Mouse (Mus musculus) MEL (cell line): ENCODE results near the gene Cyp2j12. TPM values are rescaled to one million over a fixed set of nuclear protein-coding genes. Genes with fewer than 3 reads are reported as not detected.
"Not testable (repeated sequence)": the region's sequence is repeated elsewhere in the genome, so short reads cannot be mapped to it uniquely, and the experiment has no call there.

Experiments
- DNase-seq: peaks from one replicate; pipeline ENCODE4 v3.0.0; 2011; ENCODE audit warnings: low read depth, low spot score
- H3K27ac ChIP-seq: 2 replicates; pipeline ENCODE4 v1.5.1; 2012; ENCODE audit warnings: low read depth, mild to moderate bottlenecking, control low read depth, low read length, moderate library complexity; ENCODE audit not compliant: control insufficient read depth
- H3K27me3 ChIP-seq, 2 experiments: fragments of 150-350 bp in 1 of 2; sonication (generic) in 1 of 2; 2 replicates each; pipeline ENCODE4 v1.6.1; 2012; ENCODE audit warnings: low read length in 2 of 2, mild to moderate bottlenecking in 2 of 2, improper control_type of control experiment in 1 of 2, moderate library complexity in 1 of 2; ENCODE audit not compliant: insufficient read depth in 2 of 2, control insufficient read depth in 1 of 2
- H3K36me3 ChIP-seq, 2 experiments: 2 replicates each; pipeline ENCODE4 v1.6.1; 2012 to 2014; ENCODE audit warnings: low read length in 2 of 2, improper control_type of control experiment in 1 of 2, inconsistent platforms in 1 of 2, mild to moderate bottlenecking in 1 of 2; ENCODE audit not compliant: insufficient read depth in 2 of 2, control insufficient read depth in 1 of 2
- H3K4me1 ChIP-seq, 2 experiments: fragments of 150-350 bp in 1 of 2; sonication (generic) in 1 of 2; 2 replicates each; pipeline ENCODE4 v1.6.1; 2012; ENCODE audit warnings: low read length in 2 of 2, improper control_type of control experiment in 1 of 2, mild to moderate bottlenecking in 1 of 2; ENCODE audit not compliant: insufficient read depth in 2 of 2, control insufficient read depth in 1 of 2
- H3K4me3 ChIP-seq, 2 experiments: fragments of 150-350 bp in 1 of 2; sonication (generic) in 1 of 2; 2 replicates each; pipeline ENCODE4 v1.5.1; 2012; ENCODE audit warnings: low read depth in 2 of 2, low read length in 2 of 2, mild to moderate bottlenecking in 2 of 2, moderate library complexity in 2 of 2, control low read depth in 1 of 2, improper control_type of control experiment in 1 of 2; ENCODE audit not compliant: control insufficient read depth in 1 of 2, insufficient read depth in 1 of 2
- H3K79me2 ChIP-seq: 2 replicates; pipeline ENCODE4 v1.6.1; 2012; ENCODE audit warnings: mild to moderate bottlenecking, low read length, moderate library complexity; ENCODE audit not compliant: control insufficient read depth, poor library complexity, insufficient read depth
- H3K9ac ChIP-seq: 2 replicates; pipeline ENCODE4 v1.6.1; 2012; ENCODE audit warnings: low read depth, mild to moderate bottlenecking, control low read depth, low read length, moderate library complexity; ENCODE audit not compliant: control insufficient read depth, poor library complexity, severe bottlenecking
- H3K9me3 ChIP-seq: fragments of 150-350 bp; sonication (generic); replicated peaks from 2 replicates; pipeline ENCODE4 v1.6.1; 2012; ENCODE audit warnings: mild to moderate bottlenecking, low read length, improper control_type of control experiment, moderate library complexity; ENCODE audit not compliant: insufficient read depth
- ELF1 ChIP-seq: IDR thresholded peaks from 2 replicates; pipeline ENCODE4 v1.6.1; 2014; ENCODE audit warnings: low read depth, mild to moderate bottlenecking, inconsistent platforms, low read length, improper control_type of control experiment, moderate library complexity
- EP300 ChIP-seq, 2 experiments: IDR thresholded peaks; 2 replicates each; pipeline ENCODE4 v1.6.1; 2011; ENCODE audit warnings: improper control_type of control experiment in 2 of 2, low read length in 2 of 2, low read depth in 1 of 2, mild to moderate bottlenecking in 1 of 2
- ETS1 ChIP-seq: IDR thresholded peaks from 2 replicates; pipeline ENCODE4 v1.6.1; 2012; ENCODE audit warnings: low read depth, mild to moderate bottlenecking, inconsistent platforms, low read length, improper control_type of control experiment, moderate library complexity
- MAFK ChIP-seq: IDR thresholded peaks from 2 replicates; pipeline ENCODE4 v1.6.1; 2011; ENCODE audit warnings: low read depth, mild to moderate bottlenecking, low read length, improper control_type of control experiment, borderline replicate concordance
- MAZ ChIP-seq: IDR thresholded peaks from 2 replicates; pipeline ENCODE4 v1.6.1; 2012; ENCODE audit warnings: low read depth, mild to moderate bottlenecking, inconsistent platforms, low read length, improper control_type of control experiment
- MXI1 ChIP-seq: IDR thresholded peaks from 2 replicates; pipeline ENCODE4 v1.6.1; 2011; ENCODE audit warnings: mild to moderate bottlenecking, low read depth, low read length, improper control_type of control experiment
- NELFE ChIP-seq: IDR thresholded peaks from 2 replicates; pipeline ENCODE4 v1.6.1; 2011; ENCODE audit warnings: low read depth, low read length, improper control_type of control experiment
- NRF1 ChIP-seq: IDR thresholded peaks from 2 replicates; pipeline ENCODE4 v1.6.1; 2014; ENCODE audit warnings: low read depth, mild to moderate bottlenecking, inconsistent platforms, low read length, improper control_type of control experiment, moderate library complexity; ENCODE audit not compliant: poor library complexity, insufficient read depth, severe bottlenecking
- POLR2AphosphoS5 ChIP-seq: IDR thresholded peaks from 2 replicates; pipeline ENCODE4 v1.6.1; 2012; ENCODE audit warnings: low read depth, borderline replicate concordance, mild to moderate bottlenecking, inconsistent platforms, low read length, moderate library complexity, mixed read lengths
- RCOR1 ChIP-seq: IDR thresholded peaks from 2 replicates; pipeline ENCODE4 v1.6.1; 2012; ENCODE audit warnings: low read depth, mild to moderate bottlenecking, inconsistent platforms, low read length, improper control_type of control experiment
- SMC3 ChIP-seq: IDR thresholded peaks from 2 replicates; pipeline ENCODE4 v1.6.1; 2011; ENCODE audit warnings: low read depth, low read length, improper control_type of control experiment
- TBP ChIP-seq: IDR thresholded peaks from 2 replicates; pipeline ENCODE4 v1.8.0; 2011; ENCODE audit warnings: low read depth, low read length, improper control_type of control experiment
- TCF12 ChIP-seq: IDR thresholded peaks from 2 replicates; pipeline ENCODE4 v1.6.1; 2014; ENCODE audit warnings: low read depth, mild to moderate bottlenecking, inconsistent platforms, low read length, improper control_type of control experiment, moderate library complexity
- UBTF ChIP-seq: IDR thresholded peaks from 2 replicates; pipeline ENCODE4 v1.6.1; 2012; ENCODE audit warnings: low read depth, mild to moderate bottlenecking, inconsistent platforms, low read length, improper control_type of control experiment, moderate library complexity, borderline replicate concordance; ENCODE audit not compliant: insufficient read depth
- USF2 ChIP-seq, 2 experiments: IDR thresholded peaks; 2 replicates each; pipeline ENCODE4 v1.6.1; 2011 to 2012; ENCODE audit warnings: improper control_type of control experiment in 2 of 2, low read length in 2 of 2, borderline replicate concordance in 1 of 2, inconsistent platforms in 1 of 2, low read depth in 1 of 2, mild to moderate bottlenecking in 1 of 2; ENCODE audit not compliant: insufficient read depth in 1 of 2
- ZKSCAN1 ChIP-seq: IDR thresholded peaks from 2 replicates; pipeline ENCODE4 v1.6.1; 2012; ENCODE audit warnings: low read depth, mild to moderate bottlenecking, inconsistent platforms, low read length, improper control_type of control experiment, moderate library complexity
- ZMIZ1 ChIP-seq: IDR thresholded peaks from 2 replicates; pipeline ENCODE4 v1.6.1; 2012; ENCODE audit warnings: low read depth, mild to moderate bottlenecking, inconsistent platforms, low read length, improper control_type of control experiment, moderate library complexity
- polyA plus RNA-seq, 2 experiments: library from polyadenylated mRNA; stranded (reverse) in 1 of 2; unstranded in 1 of 2; fragments of >175 nt in 1 of 2; fragments of >200 nt in 1 of 2; gene quantifications; 2 replicates each; pipeline versions ENCODE4 v1.2.1 to v1.2.4; 2012; ENCODE audit warnings: low replicate concordance in 2 of 2, low read depth in 1 of 2; ENCODE audit not compliant: insufficient read length in 2 of 2, insufficient read depth in 1 of 2, missing spikeins in 1 of 2
- total RNA-seq: library from RNA; depleted of rRNA; stranded (reverse); fragments of 300-350 nt; gene quantifications from 2 replicates; pipeline ENCODE4 v1.2.3, GENCODE M21; 2012; rRNA removed

Gene Cyp2j12
- total RNA-seq (not detected in 2 replicates), polyA plus RNA-seq (not detected)

DNA sequence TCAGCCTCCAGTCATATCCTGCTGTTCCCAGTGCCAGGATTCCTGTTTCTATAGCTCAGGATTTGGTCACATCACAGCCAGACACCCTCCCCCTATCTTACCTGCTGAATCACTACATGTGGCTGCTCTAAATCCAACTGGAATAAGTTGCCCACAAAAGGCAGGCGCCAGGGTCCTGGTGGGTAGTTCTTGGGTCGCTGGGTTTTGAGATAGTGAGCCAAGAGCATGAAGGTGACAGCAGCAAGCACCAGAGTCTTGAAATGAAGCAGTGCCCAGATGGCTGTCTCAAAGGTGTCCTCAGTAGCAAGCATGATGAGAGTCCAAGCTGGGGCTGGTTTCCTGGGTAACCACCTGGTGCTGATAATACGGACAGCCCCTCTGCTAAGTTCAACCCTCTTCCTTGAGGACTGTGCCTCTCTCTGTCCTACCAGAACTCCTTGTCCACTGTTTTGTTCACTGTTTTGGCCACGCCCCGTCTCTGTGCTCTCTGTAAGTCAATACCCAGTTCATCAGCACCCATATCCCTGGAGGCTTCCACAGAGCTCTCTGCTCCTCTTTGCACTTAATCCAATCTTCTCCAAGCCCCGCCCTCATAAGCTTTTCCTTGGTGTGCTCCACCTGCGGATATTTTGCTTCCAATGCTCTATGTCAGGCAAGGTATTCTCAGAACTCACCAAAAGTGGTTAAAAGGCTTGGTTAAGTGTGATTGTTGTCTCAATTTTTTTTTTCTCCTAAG is at the start of gene Cyp2j12:
Gene Cyp2j12, minus strand, starts transcription at position 421 of the 736 bp plus-strand sequence.
- no peaks in the 10 kb centered on the region for H3K4me1 ChIP-seq
- TF ChIP-seq MAFK (no peak), USF2 (IDR thresholded peaks at IDR 0.05; ENCODE audit: borderline replicate concordance in 1 of 2, insufficient read depth in 1 of 2, low read depth in 1 of 2, low read length in 2 of 2) (no peak), EP300 (IDR thresholded peaks at IDR 0.05; ENCODE audit: low read depth in 1 of 2, low read length in 2 of 2) (no peak), TBP (no peak), SMC3 (no peak), RCOR1 (no peak), UBTF (no peak), ZKSCAN1 (no peak), POLR2AphosphoS5 (no peak), ELF1 (no peak), NELFE (no peak), TCF12 (no peak), ZMIZ1 (no peak), ETS1 (no peak), MAZ (no peak), NRF1 (no peak), MXI1 (no peak)
- TF ChIP-seq, all 39 proteins: peak for 0
- no peak for DNase-seq
- Histone ChIP-seq H3K36me3 (no peaks in the 10 kb centered on the region), H3K9ac (no peak within 1 kb of the TSS), H3K27me3 (no peaks in the 10 kb centered on the region), H3K4me3 (no peak within 1 kb of the TSS), H3K79me2 (no peaks in the 10 kb centered on the region), H3K27ac (no peak within 1 kb of the TSS), H3K9me3 (no peaks in the 10 kb centered on the region)

DNA sequence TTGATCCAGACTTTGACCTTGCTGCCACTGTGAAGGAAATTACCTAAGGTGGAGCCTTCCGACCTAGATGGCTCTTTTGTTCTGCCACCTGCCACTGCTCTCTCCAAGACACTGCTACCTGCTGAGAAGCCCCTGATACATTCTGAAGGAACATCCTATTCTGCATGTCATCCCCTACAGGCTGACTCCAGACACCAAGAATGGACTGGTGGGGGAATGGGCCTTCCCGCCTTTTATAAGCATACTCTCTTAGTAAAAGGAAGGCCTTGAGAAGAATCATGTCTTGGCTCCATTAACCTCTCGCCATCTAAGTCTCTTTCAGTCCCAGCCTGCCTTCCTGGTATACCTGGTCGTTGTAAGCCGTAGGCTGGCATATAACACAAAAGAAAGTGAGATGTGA is 48.4 kb upstream of the Cyp2j12 start:
- H3K9me3 ChIP-seq, H3K9ac ChIP-seq, H3K4me1 ChIP-seq, H3K79me2 ChIP-seq, DNase-seq, H3K27me3 ChIP-seq, H3K27ac ChIP-seq, H3K36me3 ChIP-seq, H3K4me3 ChIP-seq: not testable (repeated sequence)

DNA sequence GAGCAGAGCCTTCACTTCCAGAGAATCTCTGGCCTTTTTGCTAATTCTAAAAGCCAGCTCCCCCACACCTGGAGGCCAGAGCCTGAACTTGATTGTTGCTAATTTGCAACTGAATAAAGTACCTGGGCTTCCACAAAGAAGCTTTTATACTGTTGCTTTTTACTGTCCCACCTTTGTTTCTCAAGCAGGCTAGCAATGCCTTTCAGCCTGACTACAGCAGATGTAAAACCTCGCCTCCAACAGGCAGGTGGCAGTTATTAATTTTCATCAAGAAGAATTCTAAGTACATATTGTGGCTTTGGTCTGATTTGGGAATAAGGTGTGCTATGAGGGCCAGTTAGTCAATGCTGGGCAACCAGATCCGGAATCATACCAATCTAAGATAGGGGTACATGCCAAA is 47.7 kb upstream of the Cyp2j12 start:
- not testable (repeated sequence) for H3K9ac ChIP-seq, H3K79me2 ChIP-seq, H3K27me3 ChIP-seq, H3K9me3 ChIP-seq, H3K27ac ChIP-seq, H3K4me1 ChIP-seq, H3K4me3 ChIP-seq, DNase-seq, H3K36me3 ChIP-seq

DNA sequence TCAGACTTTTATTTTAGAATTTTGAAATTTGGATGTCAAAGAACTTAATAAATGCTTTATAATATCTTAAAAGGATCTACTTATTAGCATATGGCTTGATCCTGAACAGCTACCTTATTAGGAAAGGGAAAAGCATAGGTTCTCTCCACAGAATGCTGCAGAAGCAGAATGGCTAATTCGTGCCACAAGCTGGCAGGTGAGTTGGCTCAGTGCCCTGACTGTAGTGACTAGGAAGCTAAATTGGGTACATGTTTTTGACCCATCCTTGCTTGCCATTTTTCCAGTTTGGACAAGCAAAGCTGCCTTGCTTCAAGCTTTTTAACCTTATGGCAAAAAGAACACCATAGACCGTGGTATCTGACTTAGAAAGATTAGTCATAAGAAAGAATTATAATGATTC is 47.2 kb upstream of the Cyp2j12 start:
- H3K27ac ChIP-seq, H3K9ac ChIP-seq: not testable (repeated sequence)

More for the DNA sequence above, 47.2 kb upstream of the Cyp2j12 start:
- H3K4me1 ChIP-seq, H3K36me3 ChIP-seq, H3K79me2 ChIP-seq, H3K4me3 ChIP-seq, H3K27me3 ChIP-seq, DNase-seq, H3K9me3 ChIP-seq: not testable (repeated sequence)
